Mouse (Mus musculus): Measurements from ENCODE around the gene Gucy2f.
"Not testable (repeated sequence)": the region's sequence is repeated elsewhere in the genome, so short reads cannot be mapped to it uniquely, and the experiment has no call there.

The Gucy2f gene

GRCm38 (mm10) chrX:142196831-142197230 is at the start of gene Gucy2f:
Gene Gucy2f, minus strand, starts transcription at chrX:142196931.
- DNase-seq (ENCODE audit: low spot score), result no peak

DNA sequence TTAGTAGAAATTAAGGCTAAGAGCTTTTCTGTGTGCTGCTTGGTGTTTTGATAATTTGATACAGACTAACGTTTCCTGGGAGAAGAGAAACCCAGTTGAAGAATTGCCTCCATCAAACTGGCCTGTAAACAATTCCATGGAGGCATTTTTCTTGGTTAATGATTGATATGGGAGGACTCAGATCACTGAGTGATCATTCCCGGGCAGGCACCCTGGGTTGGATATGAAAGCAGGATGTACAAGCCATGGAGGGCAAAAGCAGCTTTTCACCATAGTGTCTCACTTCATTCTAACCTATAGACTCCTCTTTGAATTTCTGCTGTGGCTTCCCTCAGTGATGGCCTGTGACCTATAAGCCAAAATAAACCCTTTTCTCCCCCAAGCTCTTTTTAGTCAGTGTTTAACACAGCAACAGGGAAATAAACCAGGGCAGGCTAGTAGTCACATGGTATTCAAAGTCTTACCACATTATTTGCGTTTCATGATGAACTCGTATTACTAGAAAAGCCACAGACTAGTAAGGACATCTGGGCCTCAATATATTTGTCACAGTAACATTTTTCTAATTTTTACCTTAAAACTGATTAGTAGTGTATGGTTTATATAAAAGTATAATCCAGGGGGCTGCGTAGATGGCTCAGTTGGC is 49.1 kb upstream of the Gucy2f start:
- no peak for DNase-seq (ENCODE audit: low spot score)

- DNase-seq (ENCODE audit: low spot score), result no peak
Measured at GRCm38 (mm10) chrX:142237101-142237500, 40.4 kb upstream of the Gucy2f start.

GRCm38 (mm10) chrX:142236146-142236545 is 39.4 kb upstream of the Gucy2f start:
- not testable (repeated sequence) for DNase-seq (ENCODE audit: low spot score)

DNA sequence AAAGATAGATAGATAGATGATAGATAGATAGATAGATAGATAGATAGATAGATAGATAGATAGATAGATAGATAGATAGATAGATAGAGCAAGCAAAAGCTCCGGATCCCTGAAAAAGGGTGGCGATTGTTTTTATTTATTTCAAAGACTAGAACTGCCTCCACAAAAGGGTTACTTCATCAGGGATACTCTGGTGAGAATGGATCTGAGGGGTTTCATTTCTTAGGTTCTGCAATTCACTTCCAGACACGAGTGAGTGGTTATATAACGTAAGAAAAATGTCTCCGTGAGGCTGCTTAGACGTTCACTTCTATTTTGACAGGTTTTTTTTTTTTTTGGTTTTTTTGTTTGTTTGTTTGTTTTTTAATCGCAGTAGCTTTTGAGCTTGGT is 32.0 kb upstream of the Gucy2f start:
- DNase-seq (ENCODE audit: low spot score), result no peak

GRCm38 (mm10) chrX:142228055-142228768 is 31.5 kb upstream of the Gucy2f start:
- DNase-seq (ENCODE audit: low spot score), result peak; percentile 64

GRCm38 (mm10) chrX:142227398-142228054 is 30.8 kb upstream of the Gucy2f start:
- DNase-seq (ENCODE audit: low spot score), result peak; percentile 42

- no peak for DNase-seq (ENCODE audit: low spot score)
Measured at GRCm38 (mm10) chrX:142226542-142226941, 29.8 kb upstream of the Gucy2f start, which contains the start of gene Nxt2. Gene Nxt2, plus strand, starts transcription at chrX:142226770.

DNA sequence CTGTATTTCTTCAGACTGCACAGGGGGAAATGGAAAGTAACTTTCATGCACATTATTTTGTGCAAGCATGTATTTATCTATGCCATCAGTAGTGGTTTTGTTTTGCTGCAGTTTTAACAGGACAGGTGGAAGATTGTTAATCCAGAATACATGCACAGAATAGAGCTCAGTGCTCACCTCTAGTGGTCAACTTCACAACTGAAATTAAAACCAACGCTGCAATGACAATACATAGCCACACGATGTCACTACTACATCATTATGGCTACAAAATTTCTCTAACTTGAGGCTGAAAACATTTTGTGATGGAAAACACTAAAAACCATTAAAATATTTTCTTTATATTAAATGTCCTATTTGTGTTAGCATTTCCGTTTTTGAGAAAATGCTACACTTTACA is 3.6 kb upstream of the Gucy2f start:
- DNase-seq (ENCODE audit: low spot score), result peak; percentile 31

DNA sequence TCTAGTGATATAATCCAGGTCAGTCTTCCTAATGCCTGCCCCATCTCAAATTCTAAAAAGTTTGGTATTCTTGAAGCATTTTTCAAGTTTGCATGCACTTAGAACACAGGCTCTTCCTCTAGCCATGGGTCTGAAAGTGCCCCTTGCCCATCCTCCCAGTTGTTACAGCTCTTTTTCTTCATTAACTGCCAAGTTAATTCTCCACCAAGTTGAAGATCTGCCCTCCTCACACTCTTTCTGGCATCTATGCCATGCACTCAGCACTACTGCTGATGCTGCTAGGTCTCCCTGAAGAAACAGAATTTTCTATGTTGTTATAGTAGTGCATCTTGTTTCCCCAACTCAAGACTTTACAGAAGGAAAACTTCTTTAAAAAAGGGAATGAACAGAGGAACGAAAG is 1.2 kb downstream of the Gucy2f start:
- DNase-seq (ENCODE audit: low spot score), result no peak

GRCm38 (mm10) chrX:142194420-142194819 is 2.3 kb downstream of the Gucy2f start:
- DNase-seq (ENCODE audit: low spot score), result no peak

GRCm38 (mm10) chrX:142190355-142190754 is 6.4 kb downstream of the Gucy2f start:
- no peak for DNase-seq (ENCODE audit: low spot score)

DNA sequence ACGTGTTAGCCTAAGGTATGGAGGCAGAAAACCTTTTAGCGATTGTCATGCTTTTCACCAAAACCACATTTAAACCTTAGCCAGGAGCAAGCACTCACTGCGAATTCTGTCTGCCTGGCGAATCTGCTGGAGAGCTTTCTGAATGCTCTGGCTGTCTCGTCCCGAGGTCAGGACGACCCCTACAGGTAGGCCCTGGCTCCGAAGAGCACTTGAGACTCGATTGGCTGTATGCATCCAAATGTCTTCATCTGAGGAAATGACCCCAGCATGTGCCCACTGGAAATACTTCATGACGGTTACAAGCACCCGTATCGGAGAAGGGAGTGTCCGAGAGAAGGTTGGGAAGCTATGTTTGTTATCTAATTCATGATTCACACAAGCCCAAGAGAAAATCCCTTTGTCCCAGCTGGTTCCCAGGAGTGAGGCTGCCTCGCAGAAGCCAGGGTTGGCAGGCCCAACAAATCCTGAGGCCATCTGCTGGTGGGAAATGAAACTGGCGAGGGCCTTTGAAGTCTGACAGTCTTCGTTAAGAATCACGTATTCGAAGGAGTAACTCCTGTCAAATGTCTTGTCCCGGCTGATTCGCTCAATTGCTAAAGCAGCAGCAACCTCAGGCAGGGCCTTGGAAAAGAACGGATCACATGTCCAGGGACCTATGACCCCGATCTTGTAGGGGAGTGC is 7.6 kb downstream of the Gucy2f start:
- DNase-seq (ENCODE audit: low spot score), result no peak

GRCm38 (mm10) chrX:142182026-142182425 is 14.7 kb downstream of the Gucy2f start:
- no peak for DNase-seq (ENCODE audit: low spot score)

GRCm38 (mm10) chrX:142176981-142177380 is 19.8 kb downstream of the Gucy2f start:
- DNase-seq (ENCODE audit: low spot score), result no peak

DNA sequence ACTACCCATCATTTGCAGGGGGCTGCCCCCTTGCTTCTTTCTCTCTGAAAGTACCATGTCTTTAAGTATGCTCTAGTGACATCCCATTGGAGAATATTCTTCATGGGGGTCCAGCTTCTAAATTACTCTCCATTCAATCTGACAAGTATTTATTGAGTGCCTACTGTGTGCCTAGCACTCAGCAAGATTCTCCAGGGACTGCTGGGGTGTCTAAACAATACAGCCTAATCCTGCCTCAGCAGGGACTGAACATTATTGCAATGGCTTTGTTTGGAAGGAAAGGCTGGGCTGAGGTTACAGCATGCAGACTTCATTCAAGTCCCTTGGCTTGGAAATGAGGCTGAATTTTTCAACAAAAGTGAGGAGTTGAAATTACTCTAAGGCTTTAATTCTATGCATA is 81.0 kb downstream of the Gucy2f start:
- no peak for DNase-seq (ENCODE audit: low spot score)

DNA sequence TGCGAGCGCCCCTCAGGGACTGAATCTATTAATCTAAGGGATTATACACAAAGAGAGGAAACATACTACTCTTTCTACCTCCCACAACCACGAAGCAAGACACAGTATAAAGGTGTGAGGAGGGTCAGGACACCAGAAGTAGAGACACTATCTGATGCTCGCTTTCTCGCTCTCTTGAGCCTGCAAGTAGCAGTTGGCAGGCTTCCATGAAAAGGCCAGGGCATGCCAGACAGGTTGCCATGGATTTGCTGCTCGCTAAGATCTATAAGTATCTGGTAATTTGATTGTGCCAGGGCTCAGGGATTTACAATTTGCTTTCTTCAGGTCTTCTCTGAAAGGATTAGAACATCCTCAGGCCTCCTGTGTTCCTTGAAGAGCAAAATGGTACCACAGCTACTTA is 85.5 kb downstream of the Gucy2f start:
- no peak for DNase-seq (ENCODE audit: low spot score)

DNA sequence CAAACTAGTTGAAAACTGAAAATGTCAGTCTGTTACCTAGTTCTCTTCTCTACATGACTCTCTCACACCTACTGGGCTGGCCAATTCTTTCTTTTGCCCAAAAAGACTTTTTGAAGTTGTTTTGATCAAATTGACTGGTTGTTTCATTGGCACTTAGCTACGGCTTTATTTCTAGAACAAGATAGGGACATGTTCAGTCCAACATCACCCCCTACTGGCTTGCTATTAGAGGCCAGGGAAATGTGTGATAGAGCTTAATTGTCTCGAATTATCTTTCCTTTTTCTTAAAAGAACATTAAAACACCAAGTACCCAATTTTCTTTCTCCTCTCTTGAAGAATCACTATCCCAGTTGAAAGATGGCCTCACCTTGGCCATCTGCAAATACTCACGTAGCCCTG is 99.8 kb downstream of the Gucy2f start:
- no peak for DNase-seq (ENCODE audit: low spot score)

DNA sequence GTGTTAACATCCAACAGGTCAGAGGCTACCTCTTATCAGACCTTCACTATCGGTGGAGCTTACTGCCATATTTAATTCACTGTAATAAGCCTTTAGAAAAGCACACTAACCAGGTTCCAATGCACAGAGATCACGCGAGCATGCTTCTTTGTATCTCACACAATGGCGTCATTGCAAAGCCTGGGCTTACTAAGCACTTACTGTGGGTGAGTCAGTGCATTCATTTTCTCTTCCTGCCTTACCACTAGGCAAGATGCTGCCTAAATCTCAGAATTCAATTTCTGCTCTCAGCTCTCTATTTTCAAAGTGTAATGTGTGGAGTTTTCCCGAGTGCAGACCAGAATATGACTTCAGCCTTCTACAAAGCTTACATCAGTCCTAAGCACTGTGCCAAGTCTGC is 101.2 kb downstream of the Gucy2f start:
- DNase-seq (ENCODE audit: low spot score), result no peak

GRCm38 (mm10) chrX:142062585-142062984 is 134.1 kb downstream of the Gucy2f start:
- DNase-seq (ENCODE audit: low spot score), result no peak
